Comparison of ENCODE assay signal across 9 mouse cellular contexts in genomic region chr10:69399814-69400385, GRCm38 (mm10). TPM values are rescaled to one million over a fixed set of nuclear protein-coding genes. Genes with fewer than 3 reads are reported as not detected.
DNase-seq lines count a peak whose midpoint lies in the region; ATAC-seq lines count a peak whose summit lies in the region.
"Had no signal": no experiment of that assay in that cellular context is flagged by ENCODE, and none has a peak within 500 bp of the region (broad histone marks: within the 10 kb centered on the region; RNA-seq: fewer than 3 reads in every experiment).

No protein-coding gene starts in this region.

- H3K27me3 ChIP-seq in heart, embryonic 12.5 days (replicated peaks): peaks cover 67% of the 10 kb centered on the region
- H3K27me3 ChIP-seq in forebrain, embryonic 14.5 days (replicated peaks; ENCODE audit: control insufficient read depth, insufficient read depth, low read length): peaks cover 31% of the 10 kb centered on the region
- peaks cover 52% of the 10 kb centered on the region for H3K27me3 ChIP-seq in neural tube, embryonic 12.5 days (replicated peaks)

- 4% methylated on average over 17 of the region's 17 CpGs for WGBS in heart, embryonic 12.5 days
- 2% methylated on average over 17 of the region's 17 CpGs for WGBS in forebrain, embryonic 14.5 days
- WGBS in neural tube, embryonic 12.5 days: 3% methylated on average over 17 of the region's 17 CpGs

- H3K4me3 ChIP-seq in heart, embryonic 12.5 days: peak overlapping the region; percentile 72
- H3K4me3 ChIP-seq in forebrain, embryonic 14.5 days (ENCODE audit: low read depth, low read length): peak overlapping the region; percentile 56
- H3K4me3 ChIP-seq in neural tube, embryonic 12.5 days: peak overlapping the region; percentile 56

- no peak for DNase-seq in heart, adult 9 months (ENCODE audit: low spot score in 2 of 2)
- DNase-seq in forebrain, embryonic 14.5 days (ENCODE audit: low spot score): peak; percentile 48
- DNase-seq in kidney, postnatal 4 days: peak; percentile 20 to 39
- no peak for DNase-seq in ovary, postnatal 36 days (ENCODE audit: low spot score)
- no peak for DNase-seq in layer of hippocampus, postnatal 25 days (ENCODE audit: extremely low spot score in 1 of 2, low spot score in 1 of 2)
- no peak for DNase-seq in layer of hippocampus, adult 9-10 months (ENCODE audit: low spot score)

- no peaks in the 10 kb centered on the region for H3K9me3 ChIP-seq in heart, embryonic 12.5 days (replicated peaks)
- no peaks in the 10 kb centered on the region for H3K9me3 ChIP-seq in forebrain, embryonic 14.5 days (replicated peaks; ENCODE audit: control insufficient read depth, low read length)
- H3K9me3 ChIP-seq in neural tube, embryonic 12.5 days: no peaks in the 10 kb centered on the region

- H3K9ac ChIP-seq in heart, embryonic 12.5 days: peak overlapping the region; percentile 74
- H3K9ac ChIP-seq in forebrain, embryonic 14.5 days (ENCODE audit: low read length): no peak overlapping the region
- H3K9ac ChIP-seq in neural tube, embryonic 12.5 days: no peak overlapping the region

- H3K4me2 ChIP-seq in heart, embryonic 12.5 days: peak overlapping the region; percentile 100
- H3K4me2 ChIP-seq in forebrain, embryonic 14.5 days (ENCODE audit: low read length): peak overlapping the region; percentile 100
- H3K4me2 ChIP-seq in neural tube, embryonic 12.5 days (replicated peaks): peak overlapping the region; percentile 100

- no peaks in the 10 kb centered on the region for H3K36me3 ChIP-seq in heart, embryonic 12.5 days
- no peaks in the 10 kb centered on the region for H3K36me3 ChIP-seq in forebrain, embryonic 14.5 days (ENCODE audit: control insufficient read depth, insufficient read depth, low read length)
- no peaks in the 10 kb centered on the region for H3K36me3 ChIP-seq in neural tube, embryonic 12.5 days

- ATAC-seq in heart, embryonic 12.5 days (ENCODE audit: insufficient number of reproducible peaks, low FRiP score): no peak
- ATAC-seq in forebrain, embryonic 14.5 days: no peak
- no peak for ATAC-seq in neural tube, embryonic 12.5 days (ENCODE audit: low FRiP score, low read depth)

- H3K27ac ChIP-seq in heart, embryonic 12.5 days (ENCODE audit: poor library complexity, severe bottlenecking): no peak overlapping the region
- no peak overlapping the region for H3K27ac ChIP-seq in forebrain, embryonic 14.5 days (ENCODE audit: low read depth, low read length)
- H3K27ac ChIP-seq in neural tube, embryonic 12.5 days: no peak overlapping the region

- peaks cover 20% of the 10 kb centered on the region for H3K4me1 ChIP-seq in heart, embryonic 12.5 days (replicated peaks)
- H3K4me1 ChIP-seq in forebrain, embryonic 14.5 days (ENCODE audit: control insufficient read depth, insufficient read depth, low read length): peaks cover 8% of the 10 kb centered on the region; the same call in 1 of the 2 replicates
- H3K4me1 ChIP-seq in neural tube, embryonic 12.5 days: peaks cover 20% of the 10 kb centered on the region

RNA-seq across cellular contexts. Expression of gene Ank3, which starts 1.3 kb away (rescaled TPM):
- 61.9 and 65.5 TPM in 2 replicates for polyA plus RNA-seq in heart, embryonic 12.5 days (2016; fragmentation: Nextera tagmentation; extraction: Ambion mirVana)
- 60.0 and 84.2 TPM in 2 replicates for polyA plus RNA-seq in forebrain, embryonic 14.5 days (2014; fragmentation: Nextera tagmentation; extraction: Ambion mirVana)
- polyA plus RNA-seq in neural tube, embryonic 12.5 days (2016; fragmentation: Nextera tagmentation; extraction: Ambion mirVana): 95.5 and 102 TPM in 2 replicates
- 100 to 1,000 TPM; 405 to 539 TPM for total RNA-seq in layer of hippocampus, postnatal 25 days (2021)
- total RNA-seq: monocyte, adult 5-6 weeks had no signal

RNA-seq across cellular contexts. Expression of gene Cdk1, which starts 47.2 kb away (rescaled TPM):
- 337 and 339 TPM in 2 replicates for polyA plus RNA-seq in heart, embryonic 12.5 days (2016; fragmentation: Nextera tagmentation; extraction: Ambion mirVana)
- polyA plus RNA-seq in forebrain, embryonic 14.5 days (2014; fragmentation: Nextera tagmentation; extraction: Ambion mirVana): 209 and 304 TPM in 2 replicates
- 222 and 223 TPM in 2 replicates for polyA plus RNA-seq in neural tube, embryonic 12.5 days (2016; fragmentation: Nextera tagmentation; extraction: Ambion mirVana)
- total RNA-seq in layer of hippocampus, postnatal 25 days (2021): 1 to 10 TPM in 1 of 2 experiments, under 1 TPM in 1; 0.77 to 1.1 TPM

Comparison
In these comparisons a context has a peak if more than half of its experiments do, and no peak if none do; other contexts are left out.
1. DNase-seq: peak in forebrain, embryonic 14.5 days (single experiment) and kidney, postnatal 4 days (2 of 2); none in heart, adult 9 months (0 of 2), ovary, postnatal 36 days (single experiment), layer of hippocampus, postnatal 25 days (0 of 2) and layer of hippocampus, adult 9-10 months (single experiment).
2. Peak in every context shown above with its lines, with median percentiles within 50 percentile points of each other: H3K4me2 ChIP-seq and H3K4me3 ChIP-seq.